Mouse (Mus musculus): ENCODE measurements around the gene Cyp4f18. TPM values are rescaled to one million over a fixed set of nuclear protein-coding genes. Genes with fewer than 3 reads are reported as not detected.

Cyp4f18 gene
- total RNA-seq, 2 experiments from 2014 or later: 0.23 to 0.38 TPM

Other genes starting within 250 kb of the Cyp4f18 start
- 1 to 10 TPM; 1.9 to 2.1 TPM for gene Zfp709, start 127.6 kb downstream of the Cyp4f18 start, total RNA-seq (2021)
- 1 to 10 TPM; 2.9 to 3.5 TPM for gene Zfp882, start 101.0 kb downstream of the Cyp4f18 start, total RNA-seq (2021)
- gene Zfp617, start 101.0 kb downstream of the Cyp4f18 start, total RNA-seq (2021): 10 to 100 TPM; 18.9 to 19.8 TPM
- 1 to 10 TPM; 2.6 to 4.0 TPM for gene Zfp961, start 58.6 kb downstream of the Cyp4f18 start, total RNA-seq (2021)
- not detected for gene Olfr372, start 31.6 kb upstream of the Cyp4f18 start, total RNA-seq (2021)
- gene Olfr373, start 73.6 kb upstream of the Cyp4f18 start, total RNA-seq (2021): not detected
- not detected for gene Olfr374, start 97.4 kb upstream of the Cyp4f18 start, total RNA-seq (2021)
- 10 to 100 TPM; 23.8 to 42.5 TPM for gene Tpm4, start 125.3 kb upstream of the Cyp4f18 start, total RNA-seq (2021)
- 10 to 100 TPM in 1 of 2 experiments, 1 to 10 TPM in 1; 8.9 to 10.6 TPM for gene Rab8a, start 151.6 kb upstream of the Cyp4f18 start, total RNA-seq (2021)
- gene Hsh2d, start 180.0 kb upstream of the Cyp4f18 start, total RNA-seq (2021): not detected
- gene Cib3, start 203.2 kb upstream of the Cyp4f18 start, total RNA-seq (2021): not detected
- not detected for gene Gm11034, start 204.0 kb upstream of the Cyp4f18 start, total RNA-seq (2021)
- 1 to 10 TPM; 7.3 to 9.4 TPM for gene Fam32a, start 210.1 kb upstream of the Cyp4f18 start, total RNA-seq (2021)
- gene Ap1m1, start 230.4 kb upstream of the Cyp4f18 start, total RNA-seq (2021): 10 to 100 TPM; 20.9 to 21.8 TPM